Mouse (Mus musculus): ENCODE measurements around the gene Zfyve16.
A peak's percentile ranks its signal among the peaks of the same experiment; 100 is the strongest.

Zfyve16 gene

GRCm38 (mm10) chr13:92530721-92531211 lies at the start of gene Zfyve16:
TSS of gene Zfyve16 (minus strand) at chr13:92530868.
- peak; percentile 99 for DNase-seq

DNA sequence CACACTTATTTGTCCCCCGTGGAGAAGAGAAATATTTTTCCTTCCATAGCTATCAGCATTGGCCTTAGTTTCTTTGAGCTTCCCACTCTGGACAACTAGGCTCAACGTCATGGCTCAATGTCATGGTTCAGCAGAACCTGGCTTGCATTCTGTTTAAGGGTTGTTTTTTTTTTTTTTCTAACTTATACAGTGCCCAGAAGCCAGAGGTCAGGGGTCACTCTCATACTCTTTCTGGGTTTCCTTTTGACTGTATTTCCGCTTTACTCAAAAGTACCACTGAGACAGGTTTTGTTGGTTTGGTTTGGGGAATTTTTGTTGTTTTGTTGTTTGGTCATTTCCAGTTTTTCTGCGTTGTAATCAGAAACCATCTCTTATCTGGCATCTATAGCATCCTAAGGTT lies 47.5 kb upstream of the Zfyve16 start:
- DNase-seq = no peak

GRCm38 (mm10) chr13:92576688-92577087 lies 46.0 kb upstream of the Zfyve16 start:
- DNase-seq = no peak

GRCm38 (mm10) chr13:92576072-92576471 lies 45.4 kb upstream of the Zfyve16 start, which contains the start of gene Spz1:
TSS of gene Spz1 (minus strand) at chr13:92576172.
- DNase-seq = no peak

GRCm38 (mm10) chr13:92559429-92559828 lies 28.8 kb upstream of the Zfyve16 start:
- no peak for DNase-seq

GRCm38 (mm10) chr13:92557229-92557628 lies 26.6 kb upstream of the Zfyve16 start:
- no peak for DNase-seq

DNA sequence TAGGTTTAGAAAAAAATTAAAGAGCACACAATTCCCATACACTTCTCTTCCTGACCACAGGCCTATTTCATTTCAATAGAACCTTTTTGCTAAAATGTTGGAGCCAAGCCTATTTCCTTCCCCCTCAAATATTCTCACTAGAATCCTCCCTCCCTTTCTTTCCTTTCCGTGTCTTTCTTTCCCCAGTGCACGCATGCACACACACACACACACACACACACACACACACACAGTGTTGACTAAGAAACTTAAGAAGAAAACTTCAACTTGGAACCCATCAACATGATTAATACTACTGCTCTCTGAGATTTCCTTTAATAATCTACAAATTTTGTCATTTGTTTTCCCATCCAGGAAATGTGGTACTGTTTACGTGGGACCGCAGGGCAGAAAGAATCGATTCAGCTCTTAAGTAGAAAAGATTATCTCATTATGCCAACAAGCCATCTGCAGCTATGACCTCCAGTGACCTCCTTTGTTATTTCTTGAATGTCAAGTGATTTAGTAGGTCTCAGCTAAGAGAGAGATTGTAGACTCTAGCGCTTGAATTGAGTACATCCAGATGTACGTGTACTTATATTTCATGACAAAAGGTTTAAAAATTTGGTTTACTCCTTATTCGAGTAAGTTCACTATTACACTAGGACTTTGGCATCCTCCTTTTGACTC lies 25.9 kb upstream of the Zfyve16 start:
- DNase-seq = peak; percentile 14

DNA sequence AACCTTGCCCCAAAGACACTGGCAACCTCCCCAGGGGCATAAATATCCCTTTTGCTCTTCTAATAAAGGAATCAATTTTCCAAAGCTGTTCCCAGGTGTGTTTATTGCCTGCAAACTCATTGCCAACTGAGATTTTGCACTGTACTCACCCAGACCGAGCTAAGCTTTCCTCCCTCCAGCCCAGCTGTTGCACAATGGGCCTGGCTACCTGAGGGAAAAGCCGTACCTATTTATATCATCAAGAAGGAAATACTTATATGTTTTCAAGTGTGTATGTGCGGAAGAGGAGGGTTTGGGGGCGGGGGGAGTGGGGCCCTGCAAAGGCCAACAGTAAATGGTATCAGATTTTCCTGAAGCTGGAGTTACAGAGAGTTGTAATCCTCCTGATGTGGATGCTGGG lies 16.4 kb upstream of the Zfyve16 start:
- no peak for DNase-seq

GRCm38 (mm10) chr13:92540997-92541396 lies 10.3 kb upstream of the Zfyve16 start:
- DNase-seq = no peak

- no peak for DNase-seq
These were observed 8.5 kb upstream of the Zfyve16 start for GRCm38 (mm10) chr13:92539126-92539525.

- DNase-seq = no peak
These were observed 3.1 kb upstream of the Zfyve16 start for GRCm38 (mm10) chr13:92533801-92534200.

GRCm38 (mm10) chr13:92532216-92532615 lies 1.5 kb upstream of the Zfyve16 start:
- DNase-seq = no peak

DNA sequence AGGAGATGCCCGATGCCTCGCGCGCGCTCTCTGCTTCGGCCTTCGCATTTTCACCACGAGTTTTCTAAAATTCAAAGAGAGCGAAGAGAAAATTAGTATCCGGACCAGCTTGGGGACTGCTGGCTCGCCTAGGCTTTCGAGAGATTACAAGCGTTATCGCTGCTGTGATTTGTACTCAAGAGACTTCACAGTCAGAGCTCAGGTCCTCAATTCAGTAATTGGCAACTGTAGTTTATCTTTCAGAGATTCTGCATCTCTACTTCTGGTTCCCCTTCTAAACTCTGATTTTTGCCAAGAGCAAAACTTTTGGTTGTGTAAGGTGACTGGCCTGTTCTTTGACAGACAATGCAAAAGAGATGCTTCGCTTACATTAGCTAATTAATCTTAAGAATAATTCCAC lies 569 bp upstream of the Zfyve16 start:
- no peak for DNase-seq

DNA sequence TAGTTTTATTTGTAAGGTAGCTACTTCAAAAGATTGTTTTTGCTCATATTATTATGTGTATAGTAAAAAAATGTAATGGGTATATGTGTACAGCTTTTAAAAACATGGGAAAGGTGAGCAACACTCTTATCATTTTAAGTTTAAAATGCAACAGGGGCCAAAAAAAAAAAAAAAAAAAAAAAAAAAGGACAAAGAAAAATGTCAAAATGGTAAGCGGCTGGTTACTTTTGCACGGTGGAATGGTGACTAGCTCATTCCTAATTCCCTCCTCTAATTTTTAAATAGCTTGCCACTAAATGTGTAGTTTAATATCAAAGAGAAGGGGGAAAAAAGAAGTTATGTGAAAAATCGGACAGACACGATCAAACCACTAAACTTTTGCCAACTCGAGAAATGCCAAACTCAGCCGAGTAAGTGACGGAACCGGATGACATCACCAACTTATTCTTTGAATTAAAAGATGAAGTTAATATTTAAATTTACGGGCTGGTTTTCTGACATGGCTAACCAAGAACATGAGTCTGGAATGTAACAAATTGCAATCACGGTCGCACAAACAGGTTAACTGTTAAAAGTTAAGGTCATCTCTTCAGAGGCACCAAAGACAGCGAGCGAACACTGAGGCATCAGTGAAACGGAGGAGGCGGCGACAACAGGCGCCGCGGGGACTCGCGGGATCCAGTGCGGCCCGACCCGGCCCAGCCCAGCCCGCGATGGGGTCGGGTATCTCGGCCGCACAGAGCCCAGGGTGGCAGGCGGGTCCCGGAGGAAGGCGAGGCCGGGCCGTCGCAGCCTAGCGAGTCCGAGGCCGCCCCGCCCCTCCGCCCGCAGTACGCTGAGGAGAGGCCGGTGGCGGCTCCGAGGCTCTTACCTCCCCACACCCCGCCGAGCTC lies 594 bp downstream of the Zfyve16 start:
- no peak for DNase-seq

DNA sequence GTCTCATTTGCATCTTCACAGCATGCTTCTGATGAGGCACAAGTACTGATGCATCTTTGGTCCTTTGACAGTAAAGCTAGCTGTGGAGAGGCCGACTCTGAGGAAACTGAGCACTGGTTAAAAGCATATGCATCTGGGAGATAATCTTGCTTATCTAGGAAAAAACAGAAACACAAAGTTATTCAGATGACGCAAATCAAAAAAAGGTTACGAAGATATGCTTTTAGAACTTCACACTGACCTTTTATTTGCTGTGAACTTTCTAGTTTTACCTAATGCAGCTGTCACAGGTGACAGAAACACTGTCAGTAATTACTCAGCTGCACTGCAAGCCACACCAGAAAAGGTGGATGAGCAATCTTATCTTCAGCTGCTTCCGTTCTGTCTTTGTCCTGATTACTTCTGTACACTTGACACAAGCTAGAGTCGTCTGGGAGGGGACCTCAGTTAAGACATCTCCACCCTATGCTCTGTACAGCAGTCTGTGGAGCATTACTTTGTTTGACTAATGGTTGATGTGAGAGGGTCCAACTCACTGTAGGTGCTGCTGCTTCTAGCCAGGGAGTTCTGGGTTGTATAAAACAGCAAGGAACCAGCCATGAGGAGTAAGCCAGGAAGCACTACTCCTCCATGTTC lies 7.4 kb downstream of the Zfyve16 start:
- DNase-seq = no peak

GRCm38 (mm10) chr13:92504871-92505270 lies 25.8 kb downstream of the Zfyve16 start:
- no peak for DNase-seq

DNA sequence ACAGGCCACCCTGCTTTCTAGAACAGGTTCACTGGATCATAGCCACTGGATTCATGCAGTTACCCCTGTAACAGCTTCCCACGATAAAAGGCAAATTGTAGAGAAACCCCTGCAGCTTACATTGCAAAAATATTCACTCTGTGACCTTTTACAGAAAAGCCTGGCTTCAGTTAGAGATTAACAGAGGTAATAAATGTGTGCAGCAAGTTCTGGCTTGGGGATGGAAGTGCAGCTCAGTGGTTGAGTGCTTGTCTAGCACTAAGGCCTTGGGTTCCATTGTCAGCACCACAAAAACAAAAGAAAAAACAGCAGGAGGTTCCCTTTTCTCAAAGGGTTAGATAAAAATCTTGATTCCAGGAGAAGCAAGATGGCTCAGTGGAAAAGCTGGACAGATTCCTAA lies 38.7 kb downstream of the Zfyve16 start:
- no peak for DNase-seq

DNA sequence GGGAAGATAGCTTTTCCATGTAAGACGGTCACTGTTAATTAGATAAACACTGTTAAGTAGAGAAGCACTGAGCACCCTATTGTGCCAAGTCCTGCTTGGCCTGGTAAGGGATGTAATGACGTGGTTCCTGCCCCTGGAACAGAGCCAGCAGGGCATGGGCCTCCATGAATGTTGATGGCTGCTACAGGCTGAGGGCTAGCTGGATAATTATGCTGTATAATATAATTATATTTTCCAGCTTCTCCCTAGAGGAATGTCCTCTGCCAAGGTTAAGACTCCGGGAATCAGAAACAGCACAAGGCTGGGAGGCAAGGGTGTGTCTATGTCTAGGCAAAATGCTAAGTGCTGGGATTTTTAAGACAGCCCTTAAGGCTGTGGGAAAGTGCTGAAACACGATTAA lies 39.9 kb downstream of the Zfyve16 start:
- peak; percentile 59 for DNase-seq

DNA sequence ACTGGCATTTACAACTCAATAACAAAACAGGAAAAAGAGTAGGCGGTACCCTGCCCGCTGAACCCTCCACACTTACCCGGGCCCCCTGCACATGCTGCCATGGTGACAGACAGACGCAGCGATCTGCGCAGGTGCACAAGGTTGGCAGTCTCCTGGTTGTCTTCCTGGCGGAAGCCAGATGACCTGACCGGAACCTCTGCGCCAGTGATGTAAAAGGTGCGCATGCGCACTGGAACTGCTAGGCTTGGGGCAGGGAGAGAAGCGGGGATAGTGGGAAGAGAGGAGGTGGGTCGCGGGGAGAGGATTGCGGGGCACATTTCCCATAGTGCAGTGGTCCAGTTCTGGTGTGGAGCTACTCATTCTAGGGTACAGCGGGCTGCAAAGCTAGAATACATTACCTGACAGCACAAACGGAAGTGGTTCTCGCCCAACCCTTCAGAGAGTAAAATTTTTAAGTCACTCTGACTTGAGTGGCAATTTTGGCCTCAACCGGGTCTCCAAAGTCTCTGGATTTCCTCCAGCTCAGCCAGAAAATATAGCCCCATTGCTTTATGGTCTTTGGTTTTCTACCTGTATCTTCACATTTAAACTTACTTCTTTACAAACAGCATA lies 46.7 kb downstream of the Zfyve16 start, which contains the start of gene Fam151b:
Gene Fam151b (minus strand): TSS at position 164 of the 612 bp plus-strand sequence.
- peak; percentile 94 for DNase-seq

GRCm38 (mm10) chr13:92483348-92483747 lies 47.3 kb downstream of the Zfyve16 start:
- peak; percentile 78 for DNase-seq

DNA sequence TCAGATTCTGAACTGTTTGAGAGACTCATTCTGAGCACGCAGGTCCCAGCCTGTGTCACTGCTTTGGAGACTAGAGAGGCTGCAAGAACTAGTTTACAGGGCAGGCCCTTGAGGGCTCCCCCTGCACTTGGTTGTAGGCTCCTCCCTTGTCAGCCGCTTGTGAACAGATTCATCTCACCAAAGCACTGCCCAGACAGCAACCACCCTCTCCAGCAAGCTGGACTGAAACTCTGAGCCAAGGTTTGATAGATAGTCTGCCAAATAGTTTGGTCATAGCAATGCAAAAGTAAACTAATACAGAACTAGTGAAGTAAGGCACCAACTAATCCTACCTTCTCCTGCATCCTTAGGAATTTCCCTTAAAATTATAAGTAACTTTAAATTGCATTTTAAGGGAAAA lies 60.5 kb downstream of the Zfyve16 start:
- peak; percentile 24 for DNase-seq

- no peak for DNase-seq
These were observed 61.3 kb downstream of the Zfyve16 start for GRCm38 (mm10) chr13:92469381-92469780.

DNA sequence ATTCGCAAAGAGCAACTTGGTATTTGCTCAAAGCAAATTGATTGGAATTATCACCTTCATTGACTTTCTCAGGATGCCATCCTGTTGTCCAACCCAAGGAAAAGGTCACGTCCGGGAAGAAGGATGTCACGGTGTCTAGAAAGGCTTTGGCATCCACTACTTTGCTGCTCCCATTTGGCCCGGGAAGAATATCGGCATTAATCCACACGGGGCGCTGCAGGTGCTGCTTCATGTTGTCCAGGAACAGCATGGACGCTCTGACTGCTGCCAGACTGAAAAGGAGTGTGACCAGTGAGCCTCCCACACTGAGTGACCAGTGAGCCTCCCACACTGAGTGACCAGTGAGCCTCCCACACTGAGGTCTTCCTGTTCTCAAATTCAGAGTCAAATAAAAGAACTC lies 62.8 kb downstream of the Zfyve16 start:
- no peak for DNase-seq
